ENCODE assay signal across 9 mouse cellular contexts in the genomic region with DNA sequence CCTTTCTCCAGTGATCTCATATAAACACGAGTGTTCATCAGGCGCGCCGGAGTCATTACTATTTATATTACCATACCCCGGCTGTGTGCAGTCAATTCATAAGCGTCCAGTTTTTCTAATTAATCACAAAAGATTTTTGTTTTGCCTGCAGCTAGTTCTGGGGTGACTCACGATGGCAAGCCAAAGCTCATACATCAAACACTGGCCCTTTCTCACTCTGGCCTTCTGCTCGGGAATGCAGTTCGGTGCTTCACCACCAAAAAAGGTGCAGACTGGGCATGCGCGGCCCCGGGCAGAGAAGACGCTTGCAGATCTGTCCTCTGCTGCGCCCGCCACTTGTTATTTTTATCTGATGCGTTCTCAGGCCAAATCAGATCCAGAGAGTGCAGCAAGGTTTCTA.
DNase-seq lines count a peak whose midpoint lies in the region; ATAC-seq and TF ChIP-seq lines count a peak whose summit lies in the region.
"Had no signal": no experiment of that assay in that cellular context is flagged by ENCODE, and none has a peak within 500 bp of the region (broad histone marks: within the 10 kb centered on the region; RNA-seq: fewer than 3 reads in every experiment).

No protein-coding gene starts in this region.

- H3K4me1 ChIP-seq in kidney, adult 2 months (ENCODE audit: control insufficient read depth, insufficient read depth, low read length): no peaks in the 10 kb centered on the region
- peaks cover 13% of the 10 kb centered on the region for H3K4me1 ChIP-seq in neural tube, embryonic 13.5 days (replicated peaks)
- H3K4me1 ChIP-seq: megakaryocyte, embryonic 14.5 days had no signal

- TF ChIP-seq CTCF in kidney, adult 2 months (conservative IDR thresholded peaks at IDR 0.05; ENCODE audit: insufficient read depth, insufficient read length, low read depth, low read length): no peak

- H3K27me3 ChIP-seq in kidney, adult 2 months (replicated peaks; ENCODE audit: control insufficient read depth, insufficient read depth, low read length): no peaks in the 10 kb centered on the region
- no peaks in the 10 kb centered on the region for H3K27me3 ChIP-seq in neural tube, embryonic 13.5 days
- H3K27me3 ChIP-seq: megakaryocyte, embryonic 14.5 days had no signal

- ATAC-seq in neural tube, embryonic 13.5 days (ENCODE audit: low read depth): no peak

- H3K4me3 ChIP-seq in kidney, adult 2 months (ENCODE audit: insufficient read depth, low read depth, low read length): no peak overlapping the region
- no peak overlapping the region for H3K4me3 ChIP-seq in neural tube, embryonic 13.5 days
- H3K4me3 ChIP-seq: megakaryocyte, embryonic 14.5 days had no signal

- H3K36me3 ChIP-seq in kidney, adult 2 months (ENCODE audit: control insufficient read depth, insufficient read depth, low read length): no peaks in the 10 kb centered on the region
- no peaks in the 10 kb centered on the region for H3K36me3 ChIP-seq in neural tube, embryonic 13.5 days

- H3K4me2 ChIP-seq in neural tube, embryonic 13.5 days: peak overlapping the region; percentile 39

- intact Hi-C loops in left cerebral cortex, postnatal 25 days (cut with DNase I): loop anchor here (5.0 kb wide), 1 partner anchor 81 kb away; no protein-coding TSS in a partner anchor

- no peaks in the 10 kb centered on the region for H3K9me3 ChIP-seq in neural tube, embryonic 13.5 days

- no peak overlapping the region for H3K27ac ChIP-seq in kidney, adult 2 months (ENCODE audit: insufficient read depth, low read depth, low read length)
- H3K27ac ChIP-seq in neural tube, embryonic 13.5 days (replicated peaks): no peak overlapping the region

- no peak overlapping the region for H3K9ac ChIP-seq in neural tube, embryonic 13.5 days

- 62% methylated on average over 16 of the region's 16 CpGs for WGBS in kidney, adult 2 months
- 35% methylated on average over 16 of the region's 16 CpGs for WGBS in neural tube, embryonic 13.5 days

- TF ChIP-seq POLR2A in kidney, adult 2 months (IDR thresholded peaks at IDR 0.05; ENCODE audit: low read depth, low read length): no peak

- peak; percentile 88 for DNase-seq in adrenal gland, adult 2 months
- peak; percentile 92 to 95 for DNase-seq in cerebellum, postnatal 10 days
- peak; percentile 56 to 70 for DNase-seq in frontal cortex, postnatal 25 days (ENCODE audit: low spot score in 2 of 2)
- peak; percentile 29 for DNase-seq in kidney, adult 2 months
- peak; percentile 80 to 91 for DNase-seq in left cerebral cortex, postnatal 25 days (ENCODE audit: low spot score in 2 of 2)
- peak; percentile 38 to 53 for DNase-seq in urinary bladder, postnatal 36 days (ENCODE audit: low spot score in 2 of 2)
- DNase-seq in thymus, postnatal 14 days: no peak
